Mouse (Mus musculus) thymus, adult 18-20 months (tissue): ENCODE data around the gene Rpl5.

ENCODE experiments used
- DNase-seq, 2 experiments: peaks; one replicate each; pipeline ENCODE4 v3.0.0; 2022; ENCODE audit warnings: mixed read lengths in 2 of 2

Gene Rpl5

GRCm38 (mm10) chr5:107946475-107946874 lies 46.2 kb downstream of the Rpl5 start:
- no peak for DNase-seq

GRCm38 (mm10) chr5:107947548-107947947 lies 47.2 kb downstream of the Rpl5 start:
- no peak for DNase-seq

GRCm38 (mm10) chr5:107948899-107949298 lies 48.6 kb downstream of the Rpl5 start:
- DNase-seq: no peak

- DNase-seq: no peak
These were observed 49.3 kb downstream of the Rpl5 start for GRCm38 (mm10) chr5:107949607-107950006.

GRCm38 (mm10) chr5:107950643-107951042 lies 50.3 kb downstream of the Rpl5 start:
- peak in 1 of 2 experiments; percentile 29 for DNase-seq
